Mouse (Mus musculus): ENCODE data around the gene Cntn4. TPM values are rescaled to one million over a fixed set of nuclear protein-coding genes. Genes with fewer than 3 reads are reported as not detected.

Cntn4 gene
- polyA plus RNA-seq, 1 experiment from 2014 or later, result 4.4 TPM

DNA sequence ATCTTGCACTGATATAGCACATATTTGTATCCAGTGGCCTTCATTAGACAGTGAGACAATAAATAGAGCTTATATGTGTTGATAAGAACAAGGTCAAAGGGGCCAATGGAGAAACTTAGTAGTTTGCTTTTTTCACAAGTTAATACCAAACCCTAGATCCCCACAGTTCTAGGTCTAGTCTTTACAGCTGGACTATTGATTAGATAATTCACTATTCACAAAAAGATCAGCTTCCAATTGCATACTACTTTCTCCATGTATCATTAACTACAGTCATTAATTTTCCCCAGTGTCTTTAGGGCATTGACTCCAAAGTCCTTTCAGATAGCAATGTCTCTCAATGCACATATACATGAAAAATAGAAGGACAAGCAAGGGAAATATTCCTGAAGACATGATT, 745.5 kb downstream of the Cntn4 start:
- Histone ChIP-seq H3K9me3 (ENCODE audit: low read length) (no peaks in the 10 kb centered on the region), H3K36me3 (ENCODE audit: insufficient read depth, low read length) (no peaks in the 10 kb centered on the region), H3K9ac (replicated peaks; ENCODE audit: low read length) (no peak overlapping the region), H3K4me1 (ENCODE audit: insufficient read depth, low read length) (no peaks in the 10 kb centered on the region), H3K4me3 (ENCODE audit: low read length) (no peak overlapping the region), H3K4me2 (replicated peaks; ENCODE audit: low read depth, low read length) (no peak overlapping the region), H3K27ac (ENCODE audit: low read length) (no peak overlapping the region), H3K27me3 (ENCODE audit: insufficient read depth, low read length) (no peaks in the 10 kb centered on the region)
- no peak for ATAC-seq (ENCODE audit: low FRiP score, low TSS enrichment)

DNA sequence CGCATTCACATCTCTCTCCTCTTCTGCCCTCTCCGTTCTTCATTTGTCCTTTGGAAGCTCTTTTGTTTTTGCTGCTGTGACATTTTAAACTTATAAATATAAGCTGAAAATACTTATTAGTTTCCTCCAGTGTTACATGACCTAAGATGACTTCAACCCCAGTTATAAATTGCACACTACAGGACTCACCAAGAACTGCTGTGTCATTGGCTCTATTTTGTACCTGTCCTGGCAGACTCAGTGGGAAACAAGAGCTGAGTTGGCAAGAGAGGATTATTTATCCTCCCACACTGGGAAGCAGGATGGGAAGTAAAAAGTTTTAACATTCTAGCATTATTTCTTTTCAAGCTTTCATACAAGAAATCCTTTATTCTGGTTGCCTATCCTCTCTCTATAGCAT, 746.0 kb downstream of the Cntn4 start:
- H3K9me3 ChIP-seq (ENCODE audit: low read length), result no peaks in the 10 kb centered on the region
- no peak for ATAC-seq (ENCODE audit: low FRiP score, low TSS enrichment)
- 90% methylated on average over 2 of the region's 2 CpGs for WGBS
- no peak overlapping the region for H3K4me3 ChIP-seq (ENCODE audit: low read length)
- no peak overlapping the region for H3K27ac ChIP-seq (ENCODE audit: low read length)
- H3K36me3 ChIP-seq (ENCODE audit: insufficient read depth, low read length), result no peaks in the 10 kb centered on the region
- no peak overlapping the region for H3K4me2 ChIP-seq (replicated peaks; ENCODE audit: low read depth, low read length)
- no peaks in the 10 kb centered on the region for H3K27me3 ChIP-seq (ENCODE audit: insufficient read depth, low read length)
- no peaks in the 10 kb centered on the region for H3K4me1 ChIP-seq (ENCODE audit: insufficient read depth, low read length)
- no peak overlapping the region for H3K9ac ChIP-seq (replicated peaks; ENCODE audit: low read length)

DNA sequence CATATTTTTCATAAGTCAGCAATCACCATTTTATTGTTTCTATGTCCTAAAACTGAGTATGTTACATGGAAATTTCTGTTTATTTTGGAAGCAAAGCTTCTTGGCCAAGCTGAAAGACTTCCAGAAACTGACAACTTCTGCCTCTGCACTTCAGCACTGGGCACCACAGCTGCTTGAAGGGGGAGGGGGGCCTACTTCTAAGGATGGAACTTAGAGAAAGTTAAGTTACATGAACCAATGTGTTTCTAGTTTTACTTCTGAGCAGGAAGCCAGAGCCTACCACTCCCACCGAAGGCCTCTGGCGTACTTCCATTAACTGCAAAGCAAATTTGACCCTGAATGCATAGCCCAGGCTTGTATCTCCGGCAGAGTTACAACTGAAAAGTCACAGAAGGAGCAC, 749.2 kb downstream of the Cntn4 start:
- Histone ChIP-seq H3K36me3 (ENCODE audit: insufficient read depth, low read length) (no peaks in the 10 kb centered on the region), H3K27me3 (ENCODE audit: insufficient read depth, low read length) (no peaks in the 10 kb centered on the region), H3K4me2 (replicated peaks; ENCODE audit: low read depth, low read length) (no peak overlapping the region), H3K9ac (replicated peaks; ENCODE audit: low read length) (no peak overlapping the region), H3K9me3 (ENCODE audit: low read length) (no peaks in the 10 kb centered on the region), H3K4me3 (ENCODE audit: low read length) (no peak overlapping the region), H3K27ac (ENCODE audit: low read length) (peak overlapping the region; percentile 50; the same call in 1 of the 2 replicates), H3K4me1 (ENCODE audit: insufficient read depth, low read length) (no peaks in the 10 kb centered on the region)
- ATAC-seq (ENCODE audit: low FRiP score, low TSS enrichment), result no peak
- 48% methylated on average over 3 of the region's 3 CpGs for WGBS

DNA sequence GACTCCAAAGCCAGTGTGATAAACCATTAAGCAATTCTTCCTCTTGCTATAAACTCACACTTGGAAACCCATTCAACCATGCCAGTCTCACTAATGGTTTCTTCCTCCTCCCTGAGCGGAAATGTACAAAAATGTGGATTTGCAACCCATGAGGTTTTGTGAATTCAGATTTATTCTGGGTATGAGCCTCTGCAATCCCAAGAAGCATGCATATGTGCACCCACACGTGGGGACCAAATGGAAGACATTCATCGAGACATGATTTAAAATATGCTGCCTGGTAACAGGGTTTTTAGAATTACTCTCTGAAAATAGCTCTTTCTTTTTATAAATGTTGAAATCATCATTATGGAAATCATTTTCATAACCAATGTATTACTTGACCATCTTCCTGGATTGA, 754.0 kb downstream of the Cntn4 start:
- no peak for ATAC-seq (ENCODE audit: low FRiP score, low TSS enrichment)
- Histone ChIP-seq H3K4me2 (replicated peaks; ENCODE audit: low read depth, low read length) (no peak overlapping the region), H3K27ac (ENCODE audit: low read length) (no peak overlapping the region), H3K9me3 (ENCODE audit: low read length) (no peaks in the 10 kb centered on the region), H3K9ac (replicated peaks; ENCODE audit: low read length) (no peak overlapping the region), H3K36me3 (ENCODE audit: insufficient read depth, low read length) (no peaks in the 10 kb centered on the region), H3K4me3 (ENCODE audit: low read length) (no peak overlapping the region), H3K4me1 (ENCODE audit: insufficient read depth, low read length) (no peaks in the 10 kb centered on the region), H3K27me3 (ENCODE audit: insufficient read depth, low read length) (no peaks in the 10 kb centered on the region)
- WGBS, result 84% methylated on average over 3 of the region's 3 CpGs

DNA sequence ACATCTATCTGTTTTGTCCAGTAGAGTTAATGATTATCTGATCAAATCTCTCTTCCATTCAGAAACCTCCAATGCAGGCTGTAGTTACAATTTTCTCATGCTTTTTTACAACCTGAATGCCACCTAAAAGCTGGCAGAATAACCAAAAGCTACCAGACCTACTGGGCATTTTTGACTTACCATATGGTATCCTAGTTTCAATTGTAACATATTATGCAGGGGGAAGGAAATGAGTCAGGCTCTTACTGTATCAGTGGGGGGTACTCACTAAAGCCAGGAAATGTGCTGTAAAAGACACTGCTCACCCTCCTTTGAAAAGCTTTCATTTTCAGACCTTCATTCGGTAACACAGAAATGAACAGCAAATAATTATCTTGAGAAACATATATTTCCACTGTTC, 763.3 kb downstream of the Cntn4 start:
- no peak overlapping the region for H3K4me2 ChIP-seq (replicated peaks; ENCODE audit: low read depth, low read length)
- H3K36me3 ChIP-seq (ENCODE audit: insufficient read depth, low read length), result no peaks in the 10 kb centered on the region
- no peaks in the 10 kb centered on the region for H3K9me3 ChIP-seq (ENCODE audit: low read length)
- H3K27me3 ChIP-seq (ENCODE audit: insufficient read depth, low read length), result no peaks in the 10 kb centered on the region
- no peak overlapping the region for H3K9ac ChIP-seq (replicated peaks; ENCODE audit: low read length)
- H3K4me3 ChIP-seq (ENCODE audit: low read length), result no peak overlapping the region
- ATAC-seq (ENCODE audit: low FRiP score, low TSS enrichment), result no peak
- 60% methylated on average over 1 of the region's 1 CpGs for WGBS
- H3K27ac ChIP-seq (ENCODE audit: low read length), result no peak overlapping the region
- H3K4me1 ChIP-seq (ENCODE audit: insufficient read depth, low read length), result no peaks in the 10 kb centered on the region

DNA sequence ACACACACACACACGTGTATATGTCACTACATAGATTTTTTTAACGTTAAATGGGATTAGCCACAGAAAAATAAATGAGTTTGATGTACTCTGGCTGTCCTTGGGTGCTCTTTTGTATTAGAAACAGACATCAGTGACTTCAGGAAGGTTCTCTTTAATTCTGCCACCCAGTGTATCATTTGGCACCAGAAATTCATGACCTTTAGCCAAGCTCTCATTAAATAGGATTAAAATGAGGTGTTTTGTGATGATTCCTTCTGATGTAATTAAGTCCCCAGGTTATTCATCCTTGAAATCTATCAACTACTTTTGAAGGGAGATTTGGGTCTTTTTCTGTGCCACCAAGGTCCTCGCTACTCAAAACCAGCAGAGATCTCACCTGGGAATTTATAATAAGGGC, 763.8 kb downstream of the Cntn4 start:
- Histone ChIP-seq H3K4me2 (replicated peaks; ENCODE audit: low read depth, low read length) (no peak overlapping the region), H3K9me3 (ENCODE audit: low read length) (no peaks in the 10 kb centered on the region), H3K4me1 (ENCODE audit: insufficient read depth, low read length) (no peaks in the 10 kb centered on the region), H3K4me3 (ENCODE audit: low read length) (no peak overlapping the region), H3K36me3 (ENCODE audit: insufficient read depth, low read length) (no peaks in the 10 kb centered on the region), H3K27ac (ENCODE audit: low read length) (no peak overlapping the region), H3K9ac (replicated peaks; ENCODE audit: low read length) (no peak overlapping the region), H3K27me3 (ENCODE audit: insufficient read depth, low read length) (no peaks in the 10 kb centered on the region)
- ATAC-seq (ENCODE audit: low FRiP score, low TSS enrichment), result no peak
- WGBS, result 88% methylated on average over 3 of the region's 3 CpGs

DNA sequence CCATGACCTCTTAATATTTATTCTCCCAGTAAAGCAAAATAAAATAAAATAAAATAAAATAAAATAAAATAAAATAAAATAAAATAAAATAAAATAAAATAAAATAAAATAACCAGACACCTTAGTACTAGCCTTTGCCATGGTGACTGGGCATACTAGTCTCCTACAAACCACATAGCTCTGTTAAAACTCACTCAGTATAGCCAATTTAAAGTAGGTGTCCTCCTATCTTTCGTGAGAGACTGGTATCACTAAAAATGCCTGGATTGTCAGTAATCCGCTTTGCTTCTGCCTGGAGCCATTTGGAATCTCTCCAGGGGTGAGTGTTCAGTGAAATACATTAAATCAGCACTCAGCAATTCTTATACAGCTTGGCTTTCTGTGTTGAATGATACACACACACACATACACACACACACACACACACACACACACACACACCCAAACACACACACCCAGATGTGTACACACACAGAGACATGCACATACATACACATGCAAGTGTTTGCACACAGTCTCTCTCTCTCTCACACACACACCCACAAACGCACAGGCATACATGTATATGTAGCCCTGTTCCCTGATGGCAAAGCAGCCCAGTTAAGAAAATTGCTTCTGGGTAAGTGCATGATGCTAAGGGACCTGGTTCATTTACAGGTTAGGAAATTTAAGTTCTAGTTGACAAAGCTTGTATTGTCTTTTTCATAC, 776.8 kb downstream of the Cntn4 start:
- Histone ChIP-seq H3K4me3 (ENCODE audit: low read length) (no peak overlapping the region), H3K9ac (replicated peaks; ENCODE audit: low read length) (no peak overlapping the region), H3K27ac (ENCODE audit: low read length) (no peak overlapping the region), H3K4me2 (replicated peaks; ENCODE audit: low read depth, low read length) (no peak overlapping the region), H3K9me3 (ENCODE audit: low read length) (no peaks in the 10 kb centered on the region), H3K4me1 (ENCODE audit: insufficient read depth, low read length) (no peaks in the 10 kb centered on the region), H3K36me3 (ENCODE audit: insufficient read depth, low read length) (no peaks in the 10 kb centered on the region), H3K27me3 (ENCODE audit: insufficient read depth, low read length) (no peaks in the 10 kb centered on the region)
- 77% methylated on average over 3 of the region's 3 CpGs for WGBS
- no peak for ATAC-seq (ENCODE audit: low FRiP score, low TSS enrichment)

DNA sequence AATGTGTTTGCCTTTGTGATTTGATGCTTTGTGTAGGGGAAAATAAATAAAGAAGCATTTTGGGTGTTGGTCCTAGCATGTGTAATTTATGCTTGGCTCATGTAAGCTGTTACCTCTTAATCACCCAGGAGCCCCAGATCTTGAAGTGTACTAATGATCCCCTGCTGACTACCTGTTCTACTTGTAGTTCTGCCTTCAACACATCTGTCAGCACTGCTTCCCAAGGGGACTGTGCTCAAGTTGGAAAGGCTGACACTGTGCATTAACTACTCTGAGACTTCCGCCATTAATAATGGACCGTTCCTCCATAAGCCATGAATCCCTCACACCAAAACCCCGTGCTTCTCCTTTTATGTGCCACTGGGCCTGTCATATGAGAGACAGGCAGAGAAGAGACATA, 778.2 kb downstream of the Cntn4 start:
- H3K4me2 ChIP-seq (replicated peaks; ENCODE audit: low read depth, low read length), result no peak overlapping the region
- H3K9ac ChIP-seq (replicated peaks; ENCODE audit: low read length), result no peak overlapping the region
- no peak for ATAC-seq (ENCODE audit: low FRiP score, low TSS enrichment)
- no peaks in the 10 kb centered on the region for H3K9me3 ChIP-seq (ENCODE audit: low read length)
- H3K27me3 ChIP-seq (ENCODE audit: insufficient read depth, low read length), result no peaks in the 10 kb centered on the region
- no peak overlapping the region for H3K27ac ChIP-seq (ENCODE audit: low read length)
- WGBS, result 71% methylated on average over 3 of the region's 3 CpGs
- no peaks in the 10 kb centered on the region for H3K36me3 ChIP-seq (ENCODE audit: insufficient read depth, low read length)
- no peaks in the 10 kb centered on the region for H3K4me1 ChIP-seq (ENCODE audit: insufficient read depth, low read length)
- no peak overlapping the region for H3K4me3 ChIP-seq (ENCODE audit: low read length)

DNA sequence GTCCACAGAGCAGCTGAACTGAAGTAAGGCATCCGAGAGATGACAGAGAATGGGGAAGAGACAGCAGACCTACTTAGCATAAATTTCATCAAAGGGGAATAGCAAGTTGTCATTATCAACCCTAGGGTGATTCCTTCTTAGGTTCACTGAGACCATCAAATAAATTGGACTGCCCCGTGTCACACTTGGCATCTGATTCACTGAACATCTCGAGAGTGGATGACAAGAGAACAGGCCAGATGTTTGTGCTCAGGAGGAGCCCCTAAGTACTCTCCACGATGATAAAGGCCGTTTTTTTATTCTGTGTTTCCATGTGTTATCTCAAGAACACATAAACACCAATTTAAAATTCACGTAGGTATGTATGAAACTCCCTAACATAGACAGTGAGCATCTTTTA, 780.7 kb downstream of the Cntn4 start:
- Histone ChIP-seq H3K27ac (ENCODE audit: low read length) (no peak overlapping the region), H3K9ac (replicated peaks; ENCODE audit: low read length) (no peak overlapping the region), H3K4me2 (replicated peaks; ENCODE audit: low read depth, low read length) (no peak overlapping the region), H3K9me3 (ENCODE audit: low read length) (no peaks in the 10 kb centered on the region), H3K4me1 (ENCODE audit: insufficient read depth, low read length) (no peaks in the 10 kb centered on the region), H3K27me3 (ENCODE audit: insufficient read depth, low read length) (no peaks in the 10 kb centered on the region), H3K4me3 (ENCODE audit: low read length) (no peak overlapping the region), H3K36me3 (ENCODE audit: insufficient read depth, low read length) (no peaks in the 10 kb centered on the region)
- ATAC-seq (ENCODE audit: low FRiP score, low TSS enrichment), result no peak
- WGBS, result 63% methylated on average over 6 of the region's 6 CpGs

DNA sequence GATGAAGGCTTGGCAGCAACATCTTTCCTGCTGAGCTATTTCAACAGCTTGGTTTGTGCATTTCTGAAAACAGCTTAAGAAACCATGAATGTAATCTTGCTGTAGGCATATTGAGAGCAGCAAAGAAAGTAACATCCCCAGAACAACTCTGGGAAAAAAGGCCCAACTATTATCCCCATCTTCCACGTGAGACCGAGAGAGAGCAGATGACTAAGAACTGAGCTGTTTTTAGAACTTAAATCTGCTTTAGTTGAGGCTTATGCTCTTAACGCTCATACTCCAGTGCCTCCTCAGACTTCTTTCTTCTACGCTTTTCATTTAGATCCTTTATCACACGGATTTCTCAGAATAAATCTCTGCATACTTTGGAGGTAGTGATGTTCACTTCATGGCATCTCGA, 784.9 kb downstream of the Cntn4 start:
- ATAC-seq (ENCODE audit: low FRiP score, low TSS enrichment), result no peak
- H3K27ac ChIP-seq (ENCODE audit: low read length), result no peak overlapping the region
- no peaks in the 10 kb centered on the region for H3K36me3 ChIP-seq (ENCODE audit: insufficient read depth, low read length)
- no peaks in the 10 kb centered on the region for H3K4me1 ChIP-seq (ENCODE audit: insufficient read depth, low read length)
- no peaks in the 10 kb centered on the region for H3K27me3 ChIP-seq (ENCODE audit: insufficient read depth, low read length)
- no peak overlapping the region for H3K4me3 ChIP-seq (ENCODE audit: low read length)
- H3K9ac ChIP-seq (replicated peaks; ENCODE audit: low read length), result no peak overlapping the region
- H3K9me3 ChIP-seq (ENCODE audit: low read length), result no peaks in the 10 kb centered on the region
- 93% methylated on average over 6 of the region's 6 CpGs for WGBS
- H3K4me2 ChIP-seq (replicated peaks; ENCODE audit: low read depth, low read length), result no peak overlapping the region
